In the genomic region with DNA sequence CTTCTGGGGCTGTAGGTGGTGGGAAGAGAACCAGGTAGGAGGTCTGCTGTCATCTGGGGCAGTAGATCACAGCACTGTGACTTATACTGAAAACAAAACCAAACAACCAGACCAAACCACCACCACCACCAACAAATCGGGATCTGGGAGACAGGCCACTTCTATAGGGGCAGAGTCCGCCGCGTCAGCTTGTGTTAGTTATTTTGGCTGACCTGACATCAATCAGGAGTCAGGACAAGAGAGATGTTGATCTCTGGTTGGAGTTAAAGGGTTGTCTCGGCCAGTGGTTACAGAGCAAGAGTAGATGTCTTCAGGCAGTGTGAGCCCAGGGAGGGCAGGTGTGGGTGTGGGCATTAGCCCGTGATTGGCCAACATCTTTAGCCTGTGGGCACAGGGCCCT, we compare ENCODE assay signal across 10 mouse cellular contexts. TPM values are rescaled to one million over a fixed set of nuclear protein-coding genes. Genes with fewer than 3 reads are reported as not detected.
DNase-seq lines count a peak whose midpoint lies in the region; ATAC-seq and TF ChIP-seq lines count a peak whose summit lies in the region.
"Had no signal": no experiment of that assay in that cellular context is flagged by ENCODE, and none has a peak within 500 bp of the region (broad histone marks: within the 10 kb centered on the region; RNA-seq: fewer than 3 reads in every experiment).

No protein-coding gene starts in this region.

- no peaks in the 10 kb centered on the region for H3K27me3 ChIP-seq in kidney, postnatal 0 days (ENCODE audit: insufficient read depth, low read length)
- no peaks in the 10 kb centered on the region for H3K27me3 ChIP-seq in embryonic facial prominence, embryonic 11.5 days (ENCODE audit: control insufficient read depth, insufficient read depth, low read length)
- H3K27me3 ChIP-seq in heart, postnatal 0 days (ENCODE audit: control insufficient read depth, insufficient read depth, low read length): no peaks in the 10 kb centered on the region
- H3K27me3 ChIP-seq in liver, embryonic 13.5 days: no peaks in the 10 kb centered on the region
- H3K27me3 ChIP-seq: megakaryocyte, embryonic 14.5 days; Patski had no signal

- no peak overlapping the region for H3K9ac ChIP-seq in kidney, postnatal 0 days (ENCODE audit: low read depth, low read length)
- peak overlapping the region; percentile 29 for H3K9ac ChIP-seq in embryonic facial prominence, embryonic 11.5 days (replicated peaks; ENCODE audit: low read length)
- H3K9ac ChIP-seq in heart, postnatal 0 days (replicated peaks; ENCODE audit: low read depth, low read length): no peak overlapping the region; the same call in 1 of the 2 replicates
- peak overlapping the region; percentile 51; the same call in 1 of the 2 replicates for H3K9ac ChIP-seq in liver, embryonic 13.5 days

- 0 out of 2 replicates have a peak overlapping the region, but pooled peaks have one; percentile 36 for H3K4me2 ChIP-seq in kidney, postnatal 0 days (ENCODE audit: low read length)
- peak overlapping the region; percentile 14 for H3K4me2 ChIP-seq in embryonic facial prominence, embryonic 11.5 days (ENCODE audit: low read depth, low read length)
- H3K4me2 ChIP-seq in heart, postnatal 0 days (ENCODE audit: low read depth, low read length): peak overlapping the region; percentile 35; the same call in 1 of the 2 replicates
- peak overlapping the region; percentile 33; the same call in 1 of the 2 replicates for H3K4me2 ChIP-seq in liver, embryonic 13.5 days

- 0 out of 2 replicates have a peak, but pooled peaks cover 4% of the 10 kb centered on the region for H3K36me3 ChIP-seq in kidney, postnatal 0 days (ENCODE audit: insufficient read depth, low read length)
- H3K36me3 ChIP-seq in embryonic facial prominence, embryonic 11.5 days (replicated peaks; ENCODE audit: control insufficient read depth, insufficient read depth, low read depth, low read length): no peaks in the 10 kb centered on the region
- H3K36me3 ChIP-seq in heart, postnatal 0 days (replicated peaks; ENCODE audit: control insufficient read depth, insufficient read depth, low read length): no peaks in the 10 kb centered on the region; the same call in 1 of the 2 replicates
- H3K36me3 ChIP-seq in liver, embryonic 13.5 days: 0 out of 2 replicates have a peak, but pooled peaks cover 6% of the 10 kb centered on the region

- 52% methylated on average over 6 of the region's 6 CpGs for WGBS in kidney, postnatal 0 days
- 76% methylated on average over 6 of the region's 6 CpGs for WGBS in embryonic facial prominence, embryonic 11.5 days
- WGBS in heart, postnatal 0 days: 75% methylated on average over 6 of the region's 6 CpGs
- WGBS in liver, embryonic 13.5 days (ENCODE audit: insufficient replicate concordance): 71% methylated on average over 6 of the region's 6 CpGs

- no peak for TF ChIP-seq CTCF in kidney, postnatal 0 days (IDR thresholded peaks at IDR 0.05; ENCODE audit: low read depth)
- no peak for TF ChIP-seq CTCF in heart, postnatal 0 days (IDR thresholded peaks at IDR 0.05; ENCODE audit: low read depth)

- DNase-seq in kidney, postnatal 0 days (ENCODE audit: low spot score): no peak
- no peak for DNase-seq in kidney, adult 9 months
- no peak for DNase-seq in embryonic facial prominence, embryonic 11.5 days (ENCODE audit: low spot score)
- DNase-seq in heart, postnatal 0 days (ENCODE audit: low spot score): no peak
- DNase-seq in liver, embryonic 13.5 days: no peak
- no peak for DNase-seq in ovary, postnatal 36 days (ENCODE audit: low spot score)
- no peak for DNase-seq in MN1 (ENCODE audit: low spot score)

- TF ChIP-seq EP300 in heart, postnatal 0 days (IDR thresholded peaks at IDR 0.05; ENCODE audit: low read depth): no peak

- H3K4me1 ChIP-seq in kidney, postnatal 0 days (replicated peaks; ENCODE audit: insufficient read depth, low read length): peaks cover 20% of the 10 kb centered on the region
- H3K4me1 ChIP-seq in embryonic facial prominence, embryonic 11.5 days (ENCODE audit: control insufficient read depth, insufficient read depth, low read length): peaks cover 5% of the 10 kb centered on the region
- H3K4me1 ChIP-seq in heart, postnatal 0 days (ENCODE audit: control insufficient read depth, insufficient read depth): peaks cover 24% of the 10 kb centered on the region
- peaks cover 75% of the 10 kb centered on the region for H3K4me1 ChIP-seq in liver, embryonic 13.5 days (replicated peaks)

- H3K27ac ChIP-seq in kidney, postnatal 0 days: peak overlapping the region; percentile 84
- peak overlapping the region; percentile 85 for H3K27ac ChIP-seq in embryonic facial prominence, embryonic 11.5 days (replicated peaks; ENCODE audit: low read depth, low read length)
- H3K27ac ChIP-seq in heart, postnatal 0 days (ENCODE audit: low read depth): peak overlapping the region; percentile 89
- H3K27ac ChIP-seq in liver, embryonic 13.5 days: peak overlapping the region; percentile 85

- H3K4me3 ChIP-seq in kidney, postnatal 0 days (replicated peaks; ENCODE audit: low read depth, low read length): no peak overlapping the region
- no peak overlapping the region for H3K4me3 ChIP-seq in embryonic facial prominence, embryonic 11.5 days (ENCODE audit: low read depth, low read length)
- H3K4me3 ChIP-seq in heart, postnatal 0 days (ENCODE audit: low read depth, low read length): no peak overlapping the region
- H3K4me3 ChIP-seq in liver, embryonic 13.5 days (replicated peaks): no peak overlapping the region
- H3K4me3 ChIP-seq: megakaryocyte, embryonic 14.5 days had no signal

- ATAC-seq in kidney, postnatal 0 days (replicated peaks; ENCODE audit: low FRiP score, low read depth): no peak
- no peak for ATAC-seq in embryonic facial prominence, embryonic 11.5 days (replicated peaks; ENCODE audit: insufficient number of reproducible peaks, low FRiP score, low TSS enrichment, low read depth)
- ATAC-seq in heart, postnatal 0 days (ENCODE audit: insufficient read depth, low read depth): no peak
- peak; percentile 24; the same call in 1 of the 2 replicates for ATAC-seq in liver, embryonic 13.5 days (ENCODE audit: low read depth)

- H3K9me3 ChIP-seq in kidney, postnatal 0 days (replicated peaks; ENCODE audit: low read length): no peaks in the 10 kb centered on the region
- H3K9me3 ChIP-seq in embryonic facial prominence, embryonic 11.5 days (replicated peaks; ENCODE audit: control insufficient read depth, low read length): no peaks in the 10 kb centered on the region
- no peaks in the 10 kb centered on the region for H3K9me3 ChIP-seq in heart, postnatal 0 days (replicated peaks; ENCODE audit: control insufficient read depth, low read length)
- no peaks in the 10 kb centered on the region for H3K9me3 ChIP-seq in liver, embryonic 13.5 days (replicated peaks)
- H3K9me3 ChIP-seq: megakaryocyte, embryonic 14.5 days had no signal

RNA-seq across cellular contexts. Expression of a gene that starts 7.9 kb away (rescaled TPM):
- 48.3 and 53.1 TPM in 2 replicates for polyA plus RNA-seq in kidney, postnatal 0 days (2015; fragmentation: Nextera tagmentation; extraction: Ambion mirVana)
- 12.9 and 13.8 TPM in 2 replicates for polyA plus RNA-seq in embryonic facial prominence, embryonic 11.5 days (2014; fragmentation: Nextera tagmentation; extraction: Ambion mirVana)
- 66.6 and 68.8 TPM in 2 replicates for total RNA-seq in heart, postnatal 0 days (2014; rRNA removed; ENCODE audit: low replicate concordance)
- polyA plus RNA-seq in heart, postnatal 0 days (2015; fragmentation: Nextera tagmentation; extraction: Ambion mirVana): 19.3 and 19.9 TPM in 2 replicates
- polyA plus RNA-seq in liver, embryonic 13.5 days (2015; fragmentation: Nextera tagmentation; extraction: Ambion mirVana): 11.1 and 14.5 TPM in 2 replicates

RNA-seq across cellular contexts. Expression of a gene that starts 29.8 kb away (rescaled TPM):
- 19.6 and 20.2 TPM in 2 replicates for polyA plus RNA-seq in kidney, postnatal 0 days (2015; fragmentation: Nextera tagmentation; extraction: Ambion mirVana)
- polyA plus RNA-seq in embryonic facial prominence, embryonic 11.5 days (2014; fragmentation: Nextera tagmentation; extraction: Ambion mirVana): 12.7 and 17.2 TPM in 2 replicates
- 13.8 and 29.0 TPM in 2 replicates for total RNA-seq in heart, postnatal 0 days (2014; rRNA removed; ENCODE audit: low replicate concordance)
- 14.5 and 15.4 TPM in 2 replicates for polyA plus RNA-seq in heart, postnatal 0 days (2015; fragmentation: Nextera tagmentation; extraction: Ambion mirVana)
- polyA plus RNA-seq in liver, embryonic 13.5 days (2015; fragmentation: Nextera tagmentation; extraction: Ambion mirVana): 5.6 and 6.1 TPM in 2 replicates

RNA-seq across cellular contexts. Expression of a gene that starts 44.9 kb away (rescaled TPM):
- polyA plus RNA-seq in kidney, postnatal 0 days (2015; fragmentation: Nextera tagmentation; extraction: Ambion mirVana): 1,459 and 1,525 TPM in 2 replicates
- 1,437 and 1,529 TPM in 2 replicates for polyA plus RNA-seq in embryonic facial prominence, embryonic 11.5 days (2014; fragmentation: Nextera tagmentation; extraction: Ambion mirVana)
- 2,397 and 2,522 TPM in 2 replicates for total RNA-seq in heart, postnatal 0 days (2014; rRNA removed; ENCODE audit: low replicate concordance)
- 877 and 933 TPM in 2 replicates for polyA plus RNA-seq in heart, postnatal 0 days (2015; fragmentation: Nextera tagmentation; extraction: Ambion mirVana)
- polyA plus RNA-seq in liver, embryonic 13.5 days (2015; fragmentation: Nextera tagmentation; extraction: Ambion mirVana): 1,664 and 1,673 TPM in 2 replicates

RNA-seq across cellular contexts. Expression of a gene that starts 48.3 kb away (rescaled TPM):
- polyA plus RNA-seq in kidney, postnatal 0 days (2015; fragmentation: Nextera tagmentation; extraction: Ambion mirVana): 0.97 and 0.98 TPM in 2 replicates
- not detected in 2 replicates for polyA plus RNA-seq in embryonic facial prominence, embryonic 11.5 days (2014; fragmentation: Nextera tagmentation; extraction: Ambion mirVana)
- not detected in 2 replicates for total RNA-seq in heart, postnatal 0 days (2014; rRNA removed; ENCODE audit: low replicate concordance)
- not detected in 2 replicates for polyA plus RNA-seq in heart, postnatal 0 days (2015; fragmentation: Nextera tagmentation; extraction: Ambion mirVana)
- 0.35 TPM in 1 of 2 replicates, not detected in the other for polyA plus RNA-seq in liver, embryonic 13.5 days (2015; fragmentation: Nextera tagmentation; extraction: Ambion mirVana)
- polyA plus RNA-seq: Patski; urinary bladder, adult 2 months had no signal

RNA-seq across cellular contexts. Expression of a gene that starts 50.7 kb away (rescaled TPM):
- polyA plus RNA-seq in kidney, postnatal 0 days (2015; fragmentation: Nextera tagmentation; extraction: Ambion mirVana): 20.7 and 24.5 TPM in 2 replicates
- 29.3 and 31.4 TPM in 2 replicates for polyA plus RNA-seq in embryonic facial prominence, embryonic 11.5 days (2014; fragmentation: Nextera tagmentation; extraction: Ambion mirVana)
- total RNA-seq in heart, postnatal 0 days (2014; rRNA removed; ENCODE audit: low replicate concordance): 38.3 and 42.8 TPM in 2 replicates
- 12.9 and 13.6 TPM in 2 replicates for polyA plus RNA-seq in heart, postnatal 0 days (2015; fragmentation: Nextera tagmentation; extraction: Ambion mirVana)
- 18.7 and 19.3 TPM in 2 replicates for polyA plus RNA-seq in liver, embryonic 13.5 days (2015; fragmentation: Nextera tagmentation; extraction: Ambion mirVana)

Comparison
In these comparisons a context has a peak if more than half of its experiments do, and no peak if none do; other contexts are left out.
1. H3K9ac ChIP-seq: peak in embryonic facial prominence, embryonic 11.5 days (single experiment) and liver, embryonic 13.5 days (single experiment); none in kidney, postnatal 0 days (single experiment) and heart, postnatal 0 days (single experiment).
2. Peak in every context shown above with its lines, with median percentiles within 50 percentile points of each other: H3K27ac ChIP-seq and H3K4me2 ChIP-seq.